Mouse (Mus musculus) splenic B cell, adult 2 months (primary cell): ENCODE results near the gene Smyd3.

Experiments
- DNase-seq: peaks from one replicate; pipeline ENCODE4 v3.0.0-alpha.2; 2011; ENCODE audit warnings: low read depth, low spot score
- H3K27me3 ChIP-seq: 2 replicates; pipeline ENCODE4 v1.6.1; 2012; ENCODE audit warnings: mild to moderate bottlenecking, low read length, moderate library complexity, mixed read lengths; ENCODE audit not compliant: control insufficient read depth, poor library complexity, insufficient read depth, severe bottlenecking
- H3K36me3 ChIP-seq: 2 replicates; pipeline ENCODE4 v1.6.1; 2012; ENCODE audit warnings: mild to moderate bottlenecking, low read length, moderate library complexity, mixed read lengths; ENCODE audit not compliant: control insufficient read depth, poor library complexity, insufficient read depth, severe bottlenecking

The Smyd3 gene

GRCm38 (mm10) chr1:179408086-179408485 is 109.8 kb downstream of the Smyd3 start:
- no peaks in the 10 kb centered on the region for H3K36me3 ChIP-seq
- H3K27me3 ChIP-seq, result no peaks in the 10 kb centered on the region
- no peak for DNase-seq

GRCm38 (mm10) chr1:179400835-179401234 is 117.0 kb downstream of the Smyd3 start:
- H3K36me3 ChIP-seq, result no peaks in the 10 kb centered on the region
- no peak for DNase-seq
- no peaks in the 10 kb centered on the region for H3K27me3 ChIP-seq

GRCm38 (mm10) chr1:179398639-179399038 is 119.2 kb downstream of the Smyd3 start:
- H3K27me3 ChIP-seq, result no peaks in the 10 kb centered on the region
- no peaks in the 10 kb centered on the region for H3K36me3 ChIP-seq
- DNase-seq, result no peak

- no peak for DNase-seq
- Histone ChIP-seq H3K36me3 (no peaks in the 10 kb centered on the region), H3K27me3 (no peaks in the 10 kb centered on the region)
Observed at GRCm38 (mm10) chr1:179386237-179386975, 131.4 kb downstream of the Smyd3 start.

- no peak for DNase-seq
- Histone ChIP-seq H3K36me3 (no peaks in the 10 kb centered on the region), H3K27me3 (no peaks in the 10 kb centered on the region)
Observed at GRCm38 (mm10) chr1:179385691-179386090, 132.2 kb downstream of the Smyd3 start.

GRCm38 (mm10) chr1:179384296-179384695 is 133.5 kb downstream of the Smyd3 start:
- DNase-seq, result no peak
- H3K36me3 ChIP-seq, result no peaks in the 10 kb centered on the region
- H3K27me3 ChIP-seq, result no peaks in the 10 kb centered on the region

- Histone ChIP-seq H3K27me3 (no peaks in the 10 kb centered on the region), H3K36me3 (no peaks in the 10 kb centered on the region)
- no peak for DNase-seq
Observed at GRCm38 (mm10) chr1:179378102-179378501, 139.7 kb downstream of the Smyd3 start.

GRCm38 (mm10) chr1:179374987-179375386 is 142.9 kb downstream of the Smyd3 start:
- DNase-seq, result no peak
- H3K36me3 ChIP-seq, result no peaks in the 10 kb centered on the region
- no peaks in the 10 kb centered on the region for H3K27me3 ChIP-seq

- H3K27me3 ChIP-seq, result no peaks in the 10 kb centered on the region
- no peak for DNase-seq
Observed at GRCm38 (mm10) chr1:179373911-179374310, 143.9 kb downstream of the Smyd3 start.

GRCm38 (mm10) chr1:179371191-179371590 is 146.7 kb downstream of the Smyd3 start:
- Histone ChIP-seq H3K36me3 (no peaks in the 10 kb centered on the region), H3K27me3 (no peaks in the 10 kb centered on the region)
- no peak for DNase-seq

More at GRCm38 (mm10) chr1:179373911-179374310, 143.9 kb downstream of the Smyd3 start:
- no peaks in the 10 kb centered on the region for H3K36me3 ChIP-seq

GRCm38 (mm10) chr1:179368426-179369010 is 149.3 kb downstream of the Smyd3 start:
- H3K27me3 ChIP-seq, result no peaks in the 10 kb centered on the region
- DNase-seq, result no peak

GRCm38 (mm10) chr1:179361481-179362466 is 156.1 kb downstream of the Smyd3 start:
- Histone ChIP-seq H3K36me3 (no peaks in the 10 kb centered on the region), H3K27me3 (no peaks in the 10 kb centered on the region)
- DNase-seq, result no peak

More at GRCm38 (mm10) chr1:179368426-179369010, 149.3 kb downstream of the Smyd3 start:
- H3K36me3 ChIP-seq, result no peaks in the 10 kb centered on the region

GRCm38 (mm10) chr1:179357111-179357510 is 160.7 kb downstream of the Smyd3 start:
- no peak for DNase-seq
- Histone ChIP-seq H3K36me3 (no peaks in the 10 kb centered on the region), H3K27me3 (no peaks in the 10 kb centered on the region)

- no peak for DNase-seq
- H3K36me3 ChIP-seq, result no peaks in the 10 kb centered on the region
- no peaks in the 10 kb centered on the region for H3K27me3 ChIP-seq
Observed at GRCm38 (mm10) chr1:179354250-179354649, 163.6 kb downstream of the Smyd3 start.
